ENCODE assay signal across 8 mouse cellular contexts in the genomic region with DNA sequence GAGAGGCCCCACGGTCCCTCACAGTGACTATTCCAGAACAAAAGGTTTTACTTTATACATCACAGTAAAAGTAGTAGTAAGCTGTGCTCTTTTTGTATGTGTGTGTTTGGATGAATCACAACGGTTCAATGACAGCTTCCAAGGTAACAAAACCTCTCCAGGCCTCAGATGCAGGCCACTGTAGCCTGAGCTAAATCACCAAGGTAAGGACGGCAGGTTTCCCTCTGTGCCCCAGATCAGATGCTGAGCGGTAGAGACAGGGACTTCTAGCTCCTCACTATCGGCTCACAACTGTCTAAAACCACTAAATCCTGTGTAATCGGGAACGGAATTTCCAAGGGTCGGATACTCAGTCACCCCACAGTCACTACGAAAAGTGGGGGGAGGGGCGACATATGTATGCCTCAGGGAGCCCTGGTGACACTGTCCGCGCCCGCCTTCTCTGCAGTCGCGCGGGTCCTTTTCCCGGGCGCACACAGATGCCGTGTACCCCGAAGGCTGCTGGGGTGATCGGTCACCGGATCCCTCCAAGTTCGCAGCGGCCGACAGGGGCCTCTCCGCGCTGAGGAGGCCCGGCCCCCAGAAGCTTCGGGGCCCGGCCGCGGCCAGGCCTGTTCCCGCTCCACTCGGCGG. TPM values are rescaled to one million over a fixed set of nuclear protein-coding genes. Genes with fewer than 3 reads are reported as not detected.
DNase-seq lines count a peak whose midpoint lies in the region; ATAC-seq and TF ChIP-seq lines count a peak whose summit lies in the region.

No protein-coding gene starts in this region.

- H3K27me3 ChIP-seq in hindbrain, postnatal 0 days (ENCODE audit: insufficient read depth, low read length), result no peaks in the 10 kb centered on the region
- H3K27me3 ChIP-seq in limb, embryonic 10.5 days (ENCODE audit: low read depth, poor library complexity, severe bottlenecking), result no peaks in the 10 kb centered on the region
- no peaks in the 10 kb centered on the region for H3K27me3 ChIP-seq in midbrain, embryonic 12.5 days
- no peaks in the 10 kb centered on the region for H3K27me3 ChIP-seq in stomach, embryonic 15.5 days (replicated peaks)

- H3K9me3 ChIP-seq in hindbrain, postnatal 0 days (ENCODE audit: low read length), result no peaks in the 10 kb centered on the region
- no peaks in the 10 kb centered on the region for H3K9me3 ChIP-seq in limb, embryonic 10.5 days (replicated peaks)
- H3K9me3 ChIP-seq in midbrain, embryonic 12.5 days, result no peaks in the 10 kb centered on the region
- no peaks in the 10 kb centered on the region for H3K9me3 ChIP-seq in stomach, embryonic 15.5 days

- DNase-seq in ovary, postnatal 14 days (ENCODE audit: low spot score), result peak; percentile 43
- DNase-seq in ovary, postnatal 10 days (ENCODE audit: low spot score), result no peak
- peak; percentile 63 for DNase-seq in cerebellum, adult 8-10 months
- peak; percentile 51 to 52 for DNase-seq in frontal cortex, postnatal 14 days (ENCODE audit: low spot score in 2 of 2)
- DNase-seq in hindbrain, postnatal 0 days (ENCODE audit: low spot score), result peak; percentile 78
- DNase-seq in limb, embryonic 10.5 days (ENCODE audit: low spot score), result peak; percentile 73

- H3K9ac ChIP-seq in hindbrain, postnatal 0 days (replicated peaks; ENCODE audit: low read length), result peak overlapping the region; percentile 84
- peak overlapping the region; percentile 97 for H3K9ac ChIP-seq in midbrain, embryonic 12.5 days (replicated peaks)
- H3K9ac ChIP-seq in stomach, embryonic 15.5 days, result peak overlapping the region; percentile 94

- peak overlapping the region; percentile 75 for H3K4me2 ChIP-seq in hindbrain, postnatal 0 days (ENCODE audit: low read depth, low read length)
- peak overlapping the region; percentile 86 for H3K4me2 ChIP-seq in midbrain, embryonic 12.5 days (replicated peaks)
- H3K4me2 ChIP-seq in stomach, embryonic 15.5 days, result peak overlapping the region; percentile 62

- peak overlapping the region; percentile 63 for H3K4me3 ChIP-seq in hindbrain, postnatal 0 days (ENCODE audit: low read length)
- peak overlapping the region; percentile 77 for H3K4me3 ChIP-seq in limb, embryonic 10.5 days
- peak overlapping the region; percentile 82 for H3K4me3 ChIP-seq in midbrain, embryonic 12.5 days
- H3K4me3 ChIP-seq in stomach, embryonic 15.5 days (replicated peaks), result peak overlapping the region; percentile 84

- peak; percentile 2; the same call in 1 of the 2 replicates for ATAC-seq in hindbrain, postnatal 0 days
- no peak; the same call in 1 of the 2 replicates for ATAC-seq in midbrain, embryonic 12.5 days (ENCODE audit: low FRiP score, low read depth)
- ATAC-seq in stomach, embryonic 15.5 days (ENCODE audit: insufficient read depth, low FRiP score, low read depth), result peak; percentile 1; the same call in 1 of the 2 replicates

- peak overlapping the region; percentile 89 for H3K27ac ChIP-seq in hindbrain, postnatal 0 days
- peak overlapping the region; percentile 94 for H3K27ac ChIP-seq in limb, embryonic 10.5 days
- H3K27ac ChIP-seq in midbrain, embryonic 12.5 days (replicated peaks), result peak overlapping the region; percentile 92
- peak overlapping the region; percentile 84 for H3K27ac ChIP-seq in stomach, embryonic 15.5 days

- no peak for TF ChIP-seq CTCF in hindbrain, postnatal 0 days (IDR thresholded peaks at IDR 0.05; ENCODE audit: low read depth)

- H3K4me1 ChIP-seq in hindbrain, postnatal 0 days (ENCODE audit: insufficient read depth, low read length), result peaks cover 7% of the 10 kb centered on the region; the same call in 1 of the 2 replicates
- peaks cover 16% of the 10 kb centered on the region for H3K4me1 ChIP-seq in limb, embryonic 10.5 days
- peaks cover 31% of the 10 kb centered on the region for H3K4me1 ChIP-seq in midbrain, embryonic 12.5 days
- H3K4me1 ChIP-seq in stomach, embryonic 15.5 days, result peaks cover 16% of the 10 kb centered on the region

- WGBS in hindbrain, postnatal 0 days, result under 1% methylated on average over 35 of the region's 35 CpGs
- WGBS in limb, embryonic 10.5 days, result 2% methylated on average over 35 of the region's 35 CpGs
- 2% methylated on average over 35 of the region's 35 CpGs for WGBS in midbrain, embryonic 12.5 days
- WGBS in stomach, embryonic 15.5 days, result 1% methylated on average over 35 of the region's 35 CpGs

- peaks cover 4% of the 10 kb centered on the region; the same call in 1 of the 2 replicates for H3K36me3 ChIP-seq in hindbrain, postnatal 0 days (ENCODE audit: insufficient read depth, low read length)
- peaks cover 44% of the 10 kb centered on the region for H3K36me3 ChIP-seq in limb, embryonic 10.5 days
- H3K36me3 ChIP-seq in midbrain, embryonic 12.5 days, result peaks cover 18% of the 10 kb centered on the region
- peaks cover 8% of the 10 kb centered on the region for H3K36me3 ChIP-seq in stomach, embryonic 15.5 days

RNA-seq across cellular contexts. Expression of a gene that starts 0.6 kb away (rescaled TPM):
- 87.3 and 89.0 TPM in 2 replicates for total RNA-seq in hindbrain, postnatal 0 days (2014; rRNA removed)
- 146 and 151 TPM in 2 replicates for polyA plus RNA-seq in hindbrain, postnatal 0 days (2015; fragmentation: Nextera tagmentation; extraction: Ambion mirVana)
- polyA plus RNA-seq in limb, embryonic 10.5 days (2016; fragmentation: Nextera tagmentation; extraction: Ambion mirVana), result 455 and 483 TPM in 2 replicates
- polyA plus RNA-seq in midbrain, embryonic 12.5 days (2016; fragmentation: Nextera tagmentation; extraction: Ambion mirVana), result 315 and 316 TPM in 2 replicates
- polyA plus RNA-seq in stomach, embryonic 15.5 days (2015; fragmentation: Nextera tagmentation; extraction: Ambion mirVana), result 185 and 219 TPM in 2 replicates

RNA-seq across cellular contexts. Expression of a gene that starts 17.4 kb away (rescaled TPM):
- total RNA-seq in hindbrain, postnatal 0 days (2014; rRNA removed), result 4.8 and 9.5 TPM in 2 replicates
- 6.5 and 6.7 TPM in 2 replicates for polyA plus RNA-seq in hindbrain, postnatal 0 days (2015; fragmentation: Nextera tagmentation; extraction: Ambion mirVana)
- polyA plus RNA-seq in limb, embryonic 10.5 days (2016; fragmentation: Nextera tagmentation; extraction: Ambion mirVana), result 2.8 and 4.4 TPM in 2 replicates
- 3.0 and 3.3 TPM in 2 replicates for polyA plus RNA-seq in midbrain, embryonic 12.5 days (2016; fragmentation: Nextera tagmentation; extraction: Ambion mirVana)
- polyA plus RNA-seq in stomach, embryonic 15.5 days (2015; fragmentation: Nextera tagmentation; extraction: Ambion mirVana), result 11.7 and 13.3 TPM in 2 replicates

RNA-seq across cellular contexts. Expression of a gene that starts 19.9 kb away (rescaled TPM):
- total RNA-seq in hindbrain, postnatal 0 days (2014; rRNA removed), result 4.0 and 7.5 TPM in 2 replicates
- polyA plus RNA-seq in hindbrain, postnatal 0 days (2015; fragmentation: Nextera tagmentation; extraction: Ambion mirVana), result 3.5 and 4.0 TPM in 2 replicates
- 7.0 and 7.5 TPM in 2 replicates for polyA plus RNA-seq in limb, embryonic 10.5 days (2016; fragmentation: Nextera tagmentation; extraction: Ambion mirVana)
- polyA plus RNA-seq in midbrain, embryonic 12.5 days (2016; fragmentation: Nextera tagmentation; extraction: Ambion mirVana), result 6.5 and 8.2 TPM in 2 replicates
- polyA plus RNA-seq in stomach, embryonic 15.5 days (2015; fragmentation: Nextera tagmentation; extraction: Ambion mirVana), result 14.0 and 16.2 TPM in 2 replicates

RNA-seq across cellular contexts. Expression of a gene that starts 43.3 kb away (rescaled TPM):
- total RNA-seq in hindbrain, postnatal 0 days (2014; rRNA removed), result 31.1 and 33.0 TPM in 2 replicates
- polyA plus RNA-seq in hindbrain, postnatal 0 days (2015; fragmentation: Nextera tagmentation; extraction: Ambion mirVana), result 22.9 and 23.5 TPM in 2 replicates
- polyA plus RNA-seq in limb, embryonic 10.5 days (2016; fragmentation: Nextera tagmentation; extraction: Ambion mirVana), result 7.4 and 10.6 TPM in 2 replicates
- polyA plus RNA-seq in midbrain, embryonic 12.5 days (2016; fragmentation: Nextera tagmentation; extraction: Ambion mirVana), result 12.4 and 12.6 TPM in 2 replicates
- 10.0 and 10.1 TPM in 2 replicates for polyA plus RNA-seq in stomach, embryonic 15.5 days (2015; fragmentation: Nextera tagmentation; extraction: Ambion mirVana)

RNA-seq across cellular contexts. Expression of a gene that starts 43.3 kb away (rescaled TPM):
- 17.4 and 19.7 TPM in 2 replicates for total RNA-seq in hindbrain, postnatal 0 days (2014; rRNA removed)
- polyA plus RNA-seq in hindbrain, postnatal 0 days (2015; fragmentation: Nextera tagmentation; extraction: Ambion mirVana), result 20.8 and 23.1 TPM in 2 replicates
- 21.1 and 21.2 TPM in 2 replicates for polyA plus RNA-seq in limb, embryonic 10.5 days (2016; fragmentation: Nextera tagmentation; extraction: Ambion mirVana)
- polyA plus RNA-seq in midbrain, embryonic 12.5 days (2016; fragmentation: Nextera tagmentation; extraction: Ambion mirVana), result 18.7 and 19.0 TPM in 2 replicates
- 21.1 and 24.9 TPM in 2 replicates for polyA plus RNA-seq in stomach, embryonic 15.5 days (2015; fragmentation: Nextera tagmentation; extraction: Ambion mirVana)
